8 mouse cellular contexts compared by ENCODE assay signal in the genomic region with DNA sequence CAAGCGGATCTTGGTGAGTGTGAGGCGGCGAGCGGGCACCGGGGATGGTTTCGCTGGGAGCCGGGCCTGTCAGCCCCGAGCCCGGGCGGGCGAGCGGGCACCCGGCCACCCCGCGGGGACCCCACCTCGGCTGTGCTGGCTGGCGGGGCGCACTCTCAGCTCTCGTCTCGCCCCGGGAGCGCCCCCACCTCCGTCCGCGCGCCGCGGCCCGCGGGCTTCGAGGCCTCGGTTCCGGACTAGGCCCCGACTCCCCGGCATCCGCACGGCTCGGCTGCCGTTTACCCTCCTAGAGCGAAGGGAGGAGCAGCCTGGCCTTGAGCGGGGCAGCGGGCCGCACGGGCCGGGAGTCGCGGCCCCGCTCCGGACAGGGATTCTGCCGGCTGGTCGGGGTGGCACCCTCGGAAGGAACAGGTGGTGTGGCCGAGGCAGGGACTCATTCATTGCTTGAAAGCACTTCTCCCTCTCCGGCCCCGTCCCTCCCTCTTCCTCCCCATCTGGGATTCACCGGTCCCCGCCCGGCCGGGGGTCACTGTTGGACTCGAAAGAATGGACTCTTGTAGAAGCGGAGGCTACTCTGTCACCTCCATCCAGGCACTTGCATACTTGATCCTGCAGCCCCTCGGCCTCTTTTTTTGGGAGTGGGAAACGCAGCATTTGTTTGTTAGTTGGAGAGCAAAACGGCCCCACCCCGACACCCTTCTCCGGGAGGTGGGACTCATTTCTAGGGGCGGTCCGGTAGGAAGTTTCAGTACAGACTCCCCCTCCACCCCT. TPM values are rescaled to one million over a fixed set of nuclear protein-coding genes. Genes with fewer than 3 reads are reported as not detected.
DNase-seq lines count a peak whose midpoint lies in the region; ATAC-seq and TF ChIP-seq lines count a peak whose summit lies in the region.

No protein-coding gene starts in this region.

- no peak for TF ChIP-seq CTCF in liver, postnatal 0 days (IDR thresholded peaks at IDR 0.05; ENCODE audit: low read depth)

- H3K9me3 ChIP-seq in embryonic facial prominence, embryonic 15.5 days (replicated peaks): no peaks in the 10 kb centered on the region
- no peaks in the 10 kb centered on the region for H3K9me3 ChIP-seq in heart, embryonic 10.5 days
- H3K9me3 ChIP-seq in kidney, embryonic 15.5 days (replicated peaks): no peaks in the 10 kb centered on the region
- no peaks in the 10 kb centered on the region for H3K9me3 ChIP-seq in liver, postnatal 0 days (ENCODE audit: low read length)
- no peaks in the 10 kb centered on the region for H3K9me3 ChIP-seq in neural tube, embryonic 12.5 days

- ATAC-seq in CD4-positive, CD25-positive, alpha-beta regulatory T cell, adult 4 months: peak; percentile 48
- peak; percentile 48 for ATAC-seq in embryonic facial prominence, embryonic 15.5 days (ENCODE audit: insufficient number of reproducible peaks, low FRiP score, low TSS enrichment, low read depth)
- ATAC-seq in kidney, embryonic 15.5 days (replicated peaks; ENCODE audit: low FRiP score): peak; percentile 66
- peak; percentile 63 for ATAC-seq in liver, postnatal 0 days
- peak; percentile 73 for ATAC-seq in neural tube, embryonic 12.5 days (ENCODE audit: low FRiP score, low read depth)

- peak overlapping the region; percentile 92 for H3K27ac ChIP-seq in embryonic facial prominence, embryonic 15.5 days (replicated peaks)
- H3K27ac ChIP-seq in heart, embryonic 10.5 days: peak overlapping the region; percentile 97
- peak overlapping the region; percentile 95 for H3K27ac ChIP-seq in kidney, embryonic 15.5 days
- peak overlapping the region; percentile 96 for H3K27ac ChIP-seq in liver, postnatal 0 days (ENCODE audit: low read depth)
- peak overlapping the region; percentile 86 for H3K27ac ChIP-seq in neural tube, embryonic 12.5 days

- peak overlapping the region; percentile 98 for H3K4me3 ChIP-seq in embryonic facial prominence, embryonic 15.5 days (replicated peaks)
- peak overlapping the region; percentile 100 for H3K4me3 ChIP-seq in heart, embryonic 10.5 days
- peak overlapping the region; percentile 89 for H3K4me3 ChIP-seq in kidney, embryonic 15.5 days (replicated peaks)
- H3K4me3 ChIP-seq in liver, postnatal 0 days (ENCODE audit: low read depth, low read length): peak overlapping the region; percentile 91
- H3K4me3 ChIP-seq in neural tube, embryonic 12.5 days: peak overlapping the region; percentile 100

- H3K27me3 ChIP-seq in embryonic facial prominence, embryonic 15.5 days: no peaks in the 10 kb centered on the region
- no peaks in the 10 kb centered on the region for H3K27me3 ChIP-seq in heart, embryonic 10.5 days (ENCODE audit: insufficient read depth, poor library complexity, severe bottlenecking)
- no peaks in the 10 kb centered on the region for H3K27me3 ChIP-seq in kidney, embryonic 15.5 days
- no peaks in the 10 kb centered on the region for H3K27me3 ChIP-seq in liver, postnatal 0 days (ENCODE audit: insufficient read depth, low read length)
- no peaks in the 10 kb centered on the region for H3K27me3 ChIP-seq in neural tube, embryonic 12.5 days (replicated peaks)

- DNase-seq in adrenal gland, postnatal 10 days: peak; percentile 74
- peak; percentile 79 for DNase-seq in heart, embryonic 10.5 days (ENCODE audit: low spot score)
- DNase-seq in liver, postnatal 0 days: peak; percentile 69
- peak; percentile 50 to 54 for DNase-seq in thymus, postnatal 10 days (ENCODE audit: low spot score in 2 of 2)

- peak overlapping the region; percentile 55 for H3K4me2 ChIP-seq in embryonic facial prominence, embryonic 15.5 days (replicated peaks)
- H3K4me2 ChIP-seq in kidney, embryonic 15.5 days: peak overlapping the region; percentile 76
- H3K4me2 ChIP-seq in liver, postnatal 0 days (ENCODE audit: low read depth, low read length): peak overlapping the region; percentile 80
- H3K4me2 ChIP-seq in neural tube, embryonic 12.5 days (replicated peaks): peak overlapping the region; percentile 81

- peaks cover 16% of the 10 kb centered on the region for H3K4me1 ChIP-seq in embryonic facial prominence, embryonic 15.5 days
- H3K4me1 ChIP-seq in heart, embryonic 10.5 days: peaks cover 16% of the 10 kb centered on the region
- peaks cover 26% of the 10 kb centered on the region for H3K4me1 ChIP-seq in kidney, embryonic 15.5 days
- H3K4me1 ChIP-seq in liver, postnatal 0 days (ENCODE audit: insufficient read depth): peaks cover 29% of the 10 kb centered on the region
- peaks cover 26% of the 10 kb centered on the region for H3K4me1 ChIP-seq in neural tube, embryonic 12.5 days

- H3K9ac ChIP-seq in embryonic facial prominence, embryonic 15.5 days: peak overlapping the region; percentile 93
- peak overlapping the region; percentile 87 for H3K9ac ChIP-seq in kidney, embryonic 15.5 days
- H3K9ac ChIP-seq in liver, postnatal 0 days (replicated peaks): peak overlapping the region; percentile 94
- H3K9ac ChIP-seq in neural tube, embryonic 12.5 days: peak overlapping the region; percentile 98

- no peak for TF ChIP-seq EP300 in liver, postnatal 0 days (IDR thresholded peaks at IDR 0.05; ENCODE audit: low read depth)

- WGBS in embryonic facial prominence, embryonic 15.5 days: under 1% methylated on average over 57 of the region's 68 CpGs
- under 1% methylated on average over 62 of the region's 68 CpGs for WGBS in heart, embryonic 10.5 days
- under 1% methylated on average over 67 of the region's 68 CpGs for WGBS in kidney, embryonic 15.5 days
- WGBS in liver, postnatal 0 days (ENCODE audit: insufficient replicate concordance): 1% methylated on average over 56 of the region's 68 CpGs
- under 1% methylated on average over 68 of the region's 68 CpGs for WGBS in neural tube, embryonic 12.5 days

- H3K36me3 ChIP-seq in embryonic facial prominence, embryonic 15.5 days: no peaks in the 10 kb centered on the region
- H3K36me3 ChIP-seq in heart, embryonic 10.5 days: 0 out of 2 replicates have a peak, but pooled peaks cover 2% of the 10 kb centered on the region
- no peaks in the 10 kb centered on the region for H3K36me3 ChIP-seq in kidney, embryonic 15.5 days
- H3K36me3 ChIP-seq in liver, postnatal 0 days (replicated peaks; ENCODE audit: insufficient read depth, low read length): no peaks in the 10 kb centered on the region
- H3K36me3 ChIP-seq in neural tube, embryonic 12.5 days: no peaks in the 10 kb centered on the region

RNA-seq across cellular contexts. Expression of gene Naa15, which starts 1.6 kb away (rescaled TPM):
- 10 to 100 TPM; 18.4 to 30.4 TPM for polyA plus RNA-seq in CD4-positive, CD25-positive, alpha-beta regulatory T cell, adult 4 months (2017; shearing (Covaris generic))
- total RNA-seq in adrenal gland, postnatal 10 days (2021): 10 to 100 TPM; 40.2 to 51.9 TPM
- polyA plus RNA-seq in embryonic facial prominence, embryonic 15.5 days (2015; fragmentation: Nextera tagmentation; extraction: Ambion mirVana): 40.6 and 41.4 TPM in 2 replicates
- polyA plus RNA-seq in heart, embryonic 10.5 days (2016; fragmentation: Nextera tagmentation; extraction: Ambion mirVana): 52.2 and 58.3 TPM in 2 replicates
- 52.3 and 54.6 TPM in 2 replicates for polyA plus RNA-seq in kidney, embryonic 15.5 days (2015; fragmentation: Nextera tagmentation; extraction: Ambion mirVana)
- 11.3 and 11.9 TPM in 2 replicates for polyA plus RNA-seq in liver, postnatal 0 days (2015; fragmentation: Nextera tagmentation; extraction: Ambion mirVana)
- 57.4 and 65.9 TPM in 2 replicates for polyA plus RNA-seq in neural tube, embryonic 12.5 days (2016; fragmentation: Nextera tagmentation; extraction: Ambion mirVana)

RNA-seq across cellular contexts. Expression of gene Ndufc1, which starts 7.8 kb away (rescaled TPM):
- polyA plus RNA-seq in CD4-positive, CD25-positive, alpha-beta regulatory T cell, adult 4 months (2017; shearing (Covaris generic)): 100 to 1,000 TPM; 177 to 260 TPM
- total RNA-seq in adrenal gland, postnatal 10 days (2021): 1,000 to 10,000 TPM in 1 of 2 experiments, 100 to 1,000 TPM in 1; 989 to 1,053 TPM
- polyA plus RNA-seq in embryonic facial prominence, embryonic 15.5 days (2015; fragmentation: Nextera tagmentation; extraction: Ambion mirVana): 613 and 635 TPM in 2 replicates
- polyA plus RNA-seq in heart, embryonic 10.5 days (2016; fragmentation: Nextera tagmentation; extraction: Ambion mirVana): 874 and 1,125 TPM in 2 replicates
- polyA plus RNA-seq in kidney, embryonic 15.5 days (2015; fragmentation: Nextera tagmentation; extraction: Ambion mirVana): 771 and 842 TPM in 2 replicates
- 766 and 780 TPM in 2 replicates for polyA plus RNA-seq in liver, postnatal 0 days (2015; fragmentation: Nextera tagmentation; extraction: Ambion mirVana)
- 723 and 776 TPM in 2 replicates for polyA plus RNA-seq in neural tube, embryonic 12.5 days (2016; fragmentation: Nextera tagmentation; extraction: Ambion mirVana)

RNA-seq across cellular contexts. Expression of gene Mgarp, which starts 20.0 kb away (rescaled TPM):
- polyA plus RNA-seq in CD4-positive, CD25-positive, alpha-beta regulatory T cell, adult 4 months (2017; shearing (Covaris generic)): 1 to 10 TPM; 1.7 to 2.4 TPM
- total RNA-seq in adrenal gland, postnatal 10 days (2021): 100 to 1,000 TPM; 235 to 238 TPM
- polyA plus RNA-seq in embryonic facial prominence, embryonic 15.5 days (2015; fragmentation: Nextera tagmentation; extraction: Ambion mirVana): 4.8 and 5.7 TPM in 2 replicates
- polyA plus RNA-seq in heart, embryonic 10.5 days (2016; fragmentation: Nextera tagmentation; extraction: Ambion mirVana): 20.6 and 21.1 TPM in 2 replicates
- 5.3 and 11.4 TPM in 2 replicates for polyA plus RNA-seq in kidney, embryonic 15.5 days (2015; fragmentation: Nextera tagmentation; extraction: Ambion mirVana)
- 0.34 and 0.60 TPM in 2 replicates for polyA plus RNA-seq in liver, postnatal 0 days (2015; fragmentation: Nextera tagmentation; extraction: Ambion mirVana)
- polyA plus RNA-seq in neural tube, embryonic 12.5 days (2016; fragmentation: Nextera tagmentation; extraction: Ambion mirVana): 2.4 and 2.5 TPM in 2 replicates

Comparison
In these comparisons a context has a peak if more than half of its experiments do, and no peak if none do; other contexts are left out.
1. Peak in every context shown above with its lines: DNase-seq, ATAC-seq, H3K4me3 ChIP-seq and H3K27ac ChIP-seq.